Mouse (Mus musculus): ENCODE data around the gene Tmem30a. TPM values are rescaled to one million over a fixed set of nuclear protein-coding genes. Genes with fewer than 3 reads are reported as not detected.

Tmem30a gene
- total and polyA plus RNA-seq, 3 experiments: 29.7 to 83.6 (median 42.1) TPM

DNA sequence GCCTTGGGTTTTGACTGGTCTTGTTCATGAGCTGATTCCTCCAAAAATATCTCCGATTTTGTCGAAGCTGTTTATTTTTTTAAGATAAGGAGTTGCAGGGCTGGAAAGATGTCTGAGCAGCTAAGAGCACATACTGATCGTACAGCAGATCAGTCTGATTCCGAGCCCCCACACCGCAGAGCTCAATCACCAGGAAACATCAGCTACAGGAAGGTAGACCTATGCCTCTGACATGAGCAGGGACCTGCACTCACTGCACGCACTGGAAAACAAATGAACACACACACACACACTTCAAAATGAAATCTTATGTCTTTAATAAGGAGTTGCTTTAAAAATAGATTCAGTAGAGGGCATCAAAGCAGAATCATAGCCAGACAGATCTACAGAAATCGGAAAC, 42.6 kb downstream of the Tmem30a start:
- TF ChIP-seq ELF1 (IDR thresholded peaks at IDR 0.05; ENCODE audit: low read depth, low read length) (no peak), MYC (IDR thresholded peaks at IDR 0.05; ENCODE audit: low read depth, low read length) (no peak)
- no peak for DNase-seq (ENCODE audit: extremely low read depth)
- Histone ChIP-seq H3K27ac (ENCODE audit: insufficient read depth, low read depth) (no peak overlapping the region), H3K79me2 (replicated peaks; ENCODE audit: control insufficient read depth, extremely low read depth, insufficient read depth, poor library complexity, severe bottlenecking) (no peaks in the 10 kb centered on the region; the same call in 1 of the 2 replicates), H3K9ac (ENCODE audit: insufficient read depth, low read depth) (no peak overlapping the region), H3K36me3 (replicated peaks in 1 of 2; ENCODE audit: control insufficient read depth in 1 of 2, insufficient read depth in 1 of 2, low read length in 1 of 2) (peaks cover 14 to 42% of the 10 kb centered on the region in 2 experiments), H3K9me3 (replicated peaks; ENCODE audit: low read length) (no peaks in the 10 kb centered on the region), H3K27me3 (replicated peaks) (no peaks in the 10 kb centered on the region), H3K4me2 (ENCODE audit: insufficient read depth, low read depth, poor library complexity, severe bottlenecking) (no peak overlapping the region), H3K4me3 (replicated peaks in 1 of 3; ENCODE audit: low read depth in 2 of 3, low read length in 2 of 3, poor library complexity in 1 of 3) (no peak overlapping the region), H3K4me1 (ENCODE audit: control insufficient read depth in 1 of 2, insufficient read depth in 2 of 2) (no peaks in the 10 kb centered on the region)
- dilution Hi-C loops (cut with MboI; ENCODE audit: extremely low pct_ligation_motif_present, extremely low pct_unique_long_range_greater_than_20kb, low sequenced_read_pairs): no loop called here
- in situ Hi-C loops (cut with MboI; ENCODE audit: low pct_ligation_motif_present, low pct_unique_long_range_greater_than_20kb, low sequenced_read_pairs): no loop called here

DNA sequence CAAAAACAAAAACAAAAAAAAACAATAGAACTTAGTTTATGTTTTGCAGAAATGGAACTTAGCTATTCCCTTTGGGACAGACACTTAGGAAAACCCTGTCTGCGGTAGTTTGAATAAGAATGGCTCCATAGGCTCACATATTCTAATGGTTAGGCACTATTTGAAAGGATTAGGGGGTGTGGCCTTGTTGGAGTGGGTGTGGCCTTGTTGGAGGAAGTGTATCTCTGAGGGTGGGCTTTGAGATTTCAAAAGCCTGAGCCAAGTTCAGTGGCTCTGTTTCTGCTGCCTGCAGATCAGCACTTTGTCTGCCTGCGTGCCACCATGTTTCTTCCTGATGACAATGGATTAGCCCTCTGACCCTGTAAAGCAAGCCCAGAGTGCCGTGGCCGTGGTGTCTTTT, 48.3 kb downstream of the Tmem30a start:
- H3K27me3 ChIP-seq (replicated peaks): no peaks in the 10 kb centered on the region
- DNase-seq (ENCODE audit: extremely low read depth): no peak
- TF ChIP-seq RAD21 (IDR thresholded peaks at IDR 0.05; ENCODE audit: low read depth, low read length) (no peak), TCF12 (IDR thresholded peaks at IDR 0.05; ENCODE audit: low read depth, low read length) (no peak), GABPA (IDR thresholded peaks at IDR 0.05; ENCODE audit: insufficient replicate concordance, low read depth, low read length) (no peak), ETS1 (conservative IDR thresholded peaks at IDR 0.05; ENCODE audit: low read depth, low read length) (no peak), POLR2A (IDR thresholded peaks at IDR 0.05; ENCODE audit: low read depth, low read length) (no peak), ZKSCAN1 (IDR thresholded peaks at IDR 0.05; ENCODE audit: borderline replicate concordance, low read depth, low read length) (no peak), CHD1 (IDR thresholded peaks at IDR 0.05; ENCODE audit: low read depth, low read length) (no peak), SMC3 (IDR thresholded peaks at IDR 0.05; ENCODE audit: low read depth, low read length) (no peak), ZC3H11A (IDR thresholded peaks at IDR 0.05; ENCODE audit: low read depth, low read length) (no peak)
- in situ Hi-C loops (cut with MboI; ENCODE audit: low pct_ligation_motif_present, low pct_unique_long_range_greater_than_20kb, low sequenced_read_pairs): no loop called here
- no peak overlapping the region for H3K27ac ChIP-seq (ENCODE audit: insufficient read depth, low read depth)
- peaks cover 0 to 2% of the 10 kb centered on the region in 2 experiments; a peak in 1 of 4 replicates for H3K4me1 ChIP-seq (ENCODE audit: control insufficient read depth in 1 of 2, insufficient read depth in 2 of 2)
- H3K9me3 ChIP-seq (replicated peaks; ENCODE audit: low read length): peaks cover 3% of the 10 kb centered on the region
- 0 out of 2 replicates have a peak overlapping the region, but pooled peaks have one; percentile 9 for H3K4me2 ChIP-seq (ENCODE audit: insufficient read depth, low read depth, poor library complexity, severe bottlenecking)
- H3K4me3 ChIP-seq (replicated peaks in 1 of 3; ENCODE audit: low read depth in 2 of 3, low read length in 2 of 3, poor library complexity in 1 of 3): no peak overlapping the region
- peaks cover 0 to 1% of the 10 kb centered on the region in 2 experiments for H3K36me3 ChIP-seq (replicated peaks in 1 of 2; ENCODE audit: control insufficient read depth in 1 of 2, insufficient read depth in 1 of 2, low read length in 1 of 2)
- H3K9ac ChIP-seq (ENCODE audit: insufficient read depth, low read depth): no peak overlapping the region
- H3K79me2 ChIP-seq (replicated peaks; ENCODE audit: control insufficient read depth, extremely low read depth, insufficient read depth, poor library complexity, severe bottlenecking): no peaks in the 10 kb centered on the region
- dilution Hi-C loops (cut with MboI; ENCODE audit: extremely low pct_ligation_motif_present, extremely low pct_unique_long_range_greater_than_20kb, low sequenced_read_pairs): no loop called here

DNA sequence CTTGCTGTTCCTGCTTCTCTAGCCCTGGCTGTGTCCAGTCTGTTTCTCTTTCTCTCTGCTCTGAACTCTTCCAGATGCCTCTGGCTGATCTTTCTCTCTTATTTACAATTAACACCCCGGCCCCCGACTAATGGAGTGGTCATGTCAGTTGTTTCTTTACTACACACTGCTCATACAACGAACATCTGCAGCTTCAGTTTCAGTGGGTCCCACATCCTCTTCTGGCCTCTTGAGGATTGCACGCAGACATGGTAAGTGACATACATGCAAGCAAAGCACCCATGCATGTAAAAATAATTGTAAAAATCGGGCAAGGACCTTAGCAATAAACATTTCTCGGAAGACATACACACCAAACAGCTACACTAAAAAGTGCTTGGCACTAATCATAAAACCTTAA, 57.7 kb downstream of the Tmem30a start:
- H3K9ac ChIP-seq (ENCODE audit: insufficient read depth, low read depth): peak overlapping the region; percentile 47; the same call in 1 of the 2 replicates
- H3K79me2 ChIP-seq (replicated peaks; ENCODE audit: control insufficient read depth, extremely low read depth, insufficient read depth, poor library complexity, severe bottlenecking): no peaks in the 10 kb centered on the region
- H3K4me1 ChIP-seq (ENCODE audit: control insufficient read depth in 1 of 2, insufficient read depth in 2 of 2): peaks cover 3 to 13% of the 10 kb centered on the region in 2 experiments
- H3K27ac ChIP-seq (ENCODE audit: insufficient read depth, low read depth): no peak overlapping the region
- dilution Hi-C loops (cut with MboI; ENCODE audit: extremely low pct_ligation_motif_present, extremely low pct_unique_long_range_greater_than_20kb, low sequenced_read_pairs): no loop called here
- no peaks in the 10 kb centered on the region for H3K27me3 ChIP-seq (replicated peaks)
- H3K4me2 ChIP-seq (ENCODE audit: insufficient read depth, low read depth, poor library complexity, severe bottlenecking): peak overlapping the region; percentile 77
- DNase-seq (ENCODE audit: extremely low read depth): peak; percentile 78
- H3K9me3 ChIP-seq (replicated peaks; ENCODE audit: low read length): no peaks in the 10 kb centered on the region
- H3K36me3 ChIP-seq (replicated peaks in 1 of 2; ENCODE audit: control insufficient read depth in 1 of 2, insufficient read depth in 1 of 2, low read length in 1 of 2): no peaks in the 10 kb centered on the region
- in situ Hi-C loops (cut with MboI; ENCODE audit: low pct_ligation_motif_present, low pct_unique_long_range_greater_than_20kb, low sequenced_read_pairs): no loop called here
- peak overlapping the region in 1 of 3 experiments; percentile 2 for H3K4me3 ChIP-seq (replicated peaks in 1 of 3; ENCODE audit: low read depth in 2 of 3, low read length in 2 of 3, poor library complexity in 1 of 3)
- TF ChIP-seq KAT2A (IDR thresholded peaks at IDR 0.05; ENCODE audit: insufficient replicate concordance, low read length) (no peak), EP300 (IDR thresholded peaks at IDR 0.05; ENCODE audit: low read length) (peak; percentile 70), ETS1 (conservative IDR thresholded peaks at IDR 0.05; ENCODE audit: low read depth, low read length) (peak; percentile 41), RCOR1 (conservative IDR thresholded peaks at IDR 0.05; ENCODE audit: low read depth, low read length) (0 out of 2 replicates have a peak, but pooled peaks have one; percentile 32), TCF12 (IDR thresholded peaks at IDR 0.05; ENCODE audit: low read depth, low read length) (peak; percentile 27; the same call in 1 of the 2 replicates), PAX5 (IDR thresholded peaks at IDR 0.05; ENCODE audit: low read length) (no peak), SIN3A (IDR thresholded peaks at IDR 0.05; ENCODE audit: low read length) (peak; percentile 33; the same call in 1 of the 2 replicates), ZC3H11A (IDR thresholded peaks at IDR 0.05; ENCODE audit: low read depth, low read length) (no peak), IRF4 (IDR thresholded peaks at IDR 0.05; ENCODE audit: low read depth, low read length) (peak; percentile 62; the same call in 1 of the 2 replicates), ELF1 (IDR thresholded peaks at IDR 0.05; ENCODE audit: low read depth, low read length) (no peak), HCFC1 (IDR thresholded peaks at IDR 0.05; ENCODE audit: low read depth, low read length) (no peak), BHLHE40 (IDR thresholded peaks at IDR 0.05; ENCODE audit: low read depth, low read length) (peak; percentile 37; the same call in 1 of the 2 replicates), MEF2A (IDR thresholded peaks at IDR 0.05; ENCODE audit: borderline replicate concordance, low read depth, low read length) (0 out of 2 replicates have a peak, but pooled peaks have one; percentile 10)

All from CH12.LX (cell line).